Mouse (Mus musculus) NIH3T3 (cell line): ENCODE data around the gene Spock2.

ENCODE experiments used
- DNase-seq: peaks from one replicate; pipeline ENCODE4 v3.0.0-alpha.2; 2012; ENCODE audit warnings: low read depth

Spock2 gene

DNA sequence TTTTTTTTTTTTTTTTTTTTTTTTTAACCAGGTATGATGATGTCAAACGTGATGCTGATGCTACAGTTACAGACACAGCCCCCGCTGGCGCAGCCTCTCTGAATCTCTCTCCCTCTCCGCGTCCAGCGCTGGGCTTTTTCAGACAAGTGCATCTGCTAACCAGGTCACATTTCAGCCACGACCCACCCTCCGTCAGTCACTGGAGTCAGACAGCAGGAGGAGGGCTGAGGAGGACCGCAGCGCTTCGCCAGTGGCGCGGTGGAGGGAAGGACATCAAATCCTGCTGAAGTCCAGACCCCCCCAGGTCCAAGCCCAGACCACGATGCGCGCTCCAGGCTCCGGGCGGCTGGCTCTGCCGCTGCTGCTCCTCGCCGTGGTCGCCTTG lies at the start of gene Spock2:
TSS of gene Spock2 (plus strand) at position 74 of the 385 bp plus-strand sequence.
- no peak for DNase-seq

DNA sequence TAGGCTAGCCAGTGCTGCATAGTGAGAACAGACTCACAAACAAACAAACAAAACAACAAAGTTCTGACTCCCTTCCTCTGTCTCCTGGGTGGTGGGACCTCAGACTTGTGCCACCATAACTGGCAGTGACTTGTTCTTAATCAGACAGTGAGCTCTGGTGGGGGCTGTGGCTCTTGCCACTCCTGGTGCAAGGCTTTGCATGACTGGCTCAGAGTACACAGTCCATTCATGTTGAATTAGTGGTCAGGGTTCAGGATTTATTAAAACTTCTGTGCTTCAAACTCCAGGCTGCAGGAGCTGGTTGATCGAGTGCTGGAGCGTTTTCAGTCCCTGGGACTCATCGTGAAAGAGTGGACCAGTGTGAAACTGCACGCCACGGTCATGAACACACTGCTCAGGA lies 43.8 kb upstream of the Spock2 start:
- DNase-seq, result no peak

- DNase-seq, result no peak
Measured at GRCm38 (mm10) chr10:60062931-60063330, 43.1 kb upstream of the Spock2 start.

DNA sequence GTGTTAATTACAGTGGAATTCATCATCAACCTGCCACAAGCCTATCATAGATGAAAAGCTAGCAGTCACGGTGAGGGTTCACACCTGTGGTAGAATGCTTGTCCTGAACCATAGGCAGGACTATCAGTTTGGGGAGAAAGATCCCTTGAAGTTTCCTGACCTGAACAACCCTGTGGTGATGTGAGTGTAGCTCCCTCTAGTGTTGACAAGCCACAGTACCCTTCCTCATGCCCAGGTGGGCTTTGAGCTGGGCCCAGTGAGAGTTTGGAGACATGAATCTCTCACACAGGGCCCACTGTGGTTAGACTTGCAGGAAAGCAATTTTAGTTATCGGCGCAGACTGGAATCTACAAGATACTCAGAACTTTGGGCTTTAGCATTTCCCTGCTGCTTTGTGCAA lies 39.5 kb upstream of the Spock2 start:
- peak; percentile 65 for DNase-seq

DNA sequence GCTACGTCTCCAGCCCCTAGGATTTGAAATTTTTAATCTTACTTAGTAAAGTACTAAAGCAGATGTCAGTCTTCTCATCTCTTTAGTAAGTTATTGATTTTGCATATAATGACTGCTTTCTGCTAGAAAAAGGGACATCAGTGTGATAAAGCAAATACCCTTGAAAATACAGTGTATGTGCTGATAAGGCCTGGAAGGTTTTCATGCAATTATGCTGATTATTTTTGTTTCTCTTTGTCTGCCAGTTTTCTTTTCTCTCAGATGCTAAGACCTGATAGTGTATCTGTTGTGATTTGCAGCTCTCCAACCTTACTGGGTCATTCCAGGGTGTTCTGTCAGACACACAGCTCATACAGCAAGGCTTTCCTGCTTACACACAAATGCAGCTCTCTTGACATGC lies 30.9 kb upstream of the Spock2 start:
- DNase-seq, result no peak

GRCm38 (mm10) chr10:60077226-60077625 lies 28.8 kb upstream of the Spock2 start:
- DNase-seq, result no peak

DNA sequence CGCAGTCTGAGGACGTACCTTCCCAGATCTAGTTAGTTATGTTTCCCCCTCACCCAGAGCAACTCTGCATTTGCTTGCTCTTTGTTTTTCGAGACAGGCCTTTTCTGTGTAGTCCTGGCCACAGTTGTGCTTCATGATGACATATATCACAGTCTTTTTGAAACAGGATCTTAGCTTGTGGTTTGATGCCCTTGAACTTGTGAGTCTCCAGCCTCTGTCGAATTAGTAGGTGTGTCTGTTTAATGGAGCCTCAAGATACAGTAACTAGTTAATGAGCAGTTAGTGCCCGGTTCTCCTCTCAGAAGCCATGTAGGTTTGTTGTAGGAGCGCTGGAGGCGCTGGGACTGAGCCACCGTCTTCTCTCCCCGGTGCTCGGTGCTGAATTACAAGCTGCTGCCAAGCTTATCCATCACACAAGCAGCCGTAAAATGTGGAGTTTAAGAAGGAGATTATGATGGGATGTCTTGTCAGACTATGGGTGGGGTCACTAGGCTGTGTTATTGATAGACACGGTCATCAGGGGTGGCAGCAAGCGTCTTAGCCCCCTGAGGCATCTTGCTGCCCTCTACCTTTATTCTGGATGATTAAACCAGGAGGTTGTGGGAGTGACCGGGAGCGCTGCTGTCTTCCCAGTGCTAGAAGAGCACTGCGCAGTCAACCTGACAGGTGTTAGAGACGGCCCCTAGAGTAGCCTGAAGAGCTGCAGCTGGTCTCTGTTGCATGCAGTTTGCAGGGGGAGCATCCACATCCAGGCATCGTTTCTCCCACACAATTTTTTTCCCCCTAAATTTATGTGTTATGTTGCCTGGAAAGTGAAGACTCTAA lies 28.1 kb upstream of the Spock2 start:
- peak; percentile 21 for DNase-seq

GRCm38 (mm10) chr10:60078561-60078917 lies 27.5 kb upstream of the Spock2 start:
- DNase-seq, result peak; percentile 88

GRCm38 (mm10) chr10:60080171-60080570 lies 25.8 kb upstream of the Spock2 start:
- no peak for DNase-seq

DNA sequence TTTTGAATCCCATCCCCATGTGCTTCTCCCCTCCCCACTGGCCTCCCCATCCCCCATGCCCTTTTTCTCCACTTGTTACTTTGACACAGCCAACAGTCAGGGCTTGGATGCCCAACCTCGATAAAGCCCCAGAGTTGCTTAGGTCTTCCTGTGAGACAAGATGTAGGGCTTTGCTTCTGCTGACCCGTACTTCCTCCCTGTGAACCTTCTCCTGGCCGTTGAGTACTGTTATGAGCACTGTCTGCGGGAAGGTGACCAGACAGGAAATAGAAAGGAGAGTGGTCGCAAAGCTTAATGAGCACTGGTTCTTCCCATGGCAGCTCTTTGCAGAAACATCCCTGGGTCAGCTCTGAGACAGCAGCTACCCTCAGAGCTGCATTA lies 25.4 kb upstream of the Spock2 start:
- no peak for DNase-seq

- no peak for DNase-seq
Measured at GRCm38 (mm10) chr10:60080982-60081825, 24.8 kb upstream of the Spock2 start.

DNA sequence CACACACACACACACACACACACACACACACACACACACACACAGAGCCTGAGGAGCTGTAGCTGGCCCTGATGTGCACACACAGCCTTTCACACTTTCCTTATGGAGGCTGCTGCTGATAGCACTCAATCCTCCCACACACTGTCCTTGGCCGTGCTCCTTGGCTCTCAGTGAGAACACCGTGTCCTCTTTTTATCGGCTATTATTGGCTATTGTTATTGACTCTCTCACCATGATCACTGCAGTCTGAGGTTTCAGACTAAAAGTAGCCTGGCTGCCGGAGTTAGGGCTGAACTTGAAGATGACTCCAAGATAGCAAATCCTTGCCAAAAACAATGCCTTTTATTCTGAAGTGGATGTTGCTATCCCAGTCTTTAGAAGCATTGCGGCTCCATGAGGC lies 24.1 kb upstream of the Spock2 start:
- no peak for DNase-seq

DNA sequence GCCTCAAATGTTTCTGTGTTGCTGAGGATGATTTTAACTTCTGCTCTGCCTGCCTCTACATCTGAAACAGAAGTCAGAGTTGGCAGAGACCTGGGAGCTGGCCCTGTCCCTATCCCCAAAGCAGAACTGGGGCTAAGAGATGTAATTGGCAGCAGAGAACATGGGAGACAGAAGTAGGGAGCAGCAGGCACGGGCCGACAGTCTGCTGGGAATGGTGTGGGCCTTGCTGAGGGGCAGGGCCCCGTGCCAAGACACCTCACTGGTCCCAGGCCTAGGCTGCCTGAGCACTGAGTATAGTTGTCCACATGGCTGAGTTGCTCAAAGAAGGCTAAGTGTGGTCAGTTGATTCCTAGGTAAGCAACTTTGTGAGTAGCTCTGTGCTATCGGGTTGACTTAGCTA lies 22.0 kb upstream of the Spock2 start:
- DNase-seq, result peak; percentile 35

DNA sequence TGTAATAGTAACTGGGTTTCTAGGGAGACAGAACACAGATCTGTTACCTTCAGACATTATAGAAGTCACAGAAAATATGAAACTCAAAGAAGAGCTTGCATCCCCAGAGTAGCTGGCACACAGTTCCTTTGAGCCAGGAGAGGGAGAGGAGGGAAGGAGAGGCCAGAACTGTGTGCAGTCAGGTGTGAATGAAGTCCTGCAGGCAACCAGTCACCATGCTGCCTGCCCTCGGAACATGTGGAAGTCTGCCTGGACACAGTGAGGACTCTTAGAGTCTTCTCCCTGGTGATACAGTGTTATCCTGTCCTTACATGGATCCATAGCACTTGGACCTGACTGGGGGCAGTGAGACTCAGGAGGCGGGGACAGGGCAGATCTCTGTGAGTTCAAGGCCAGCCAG lies 13.7 kb upstream of the Spock2 start:
- no peak for DNase-seq

GRCm38 (mm10) chr10:60093751-60094150 lies 12.3 kb upstream of the Spock2 start:
- no peak for DNase-seq

DNA sequence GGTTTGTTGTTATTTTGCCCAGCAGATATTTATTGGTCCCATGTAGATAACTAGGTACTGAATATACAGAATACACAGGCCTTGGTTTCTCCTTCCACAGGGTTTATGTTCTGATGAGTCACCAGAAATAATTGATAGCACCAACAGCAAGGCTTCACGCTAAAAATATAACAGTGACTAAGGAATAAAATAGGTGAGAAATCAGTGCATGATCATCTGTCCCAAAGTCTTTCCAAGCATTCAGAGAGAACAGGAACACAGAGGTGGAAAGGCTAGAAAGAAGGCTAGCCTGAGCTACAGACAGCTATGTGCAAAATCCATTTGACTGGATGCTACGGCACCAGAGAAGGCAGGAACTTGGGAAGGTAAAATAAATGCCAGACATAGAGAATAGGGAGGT lies 10.5 kb upstream of the Spock2 start:
- DNase-seq, result peak; percentile 57

DNA sequence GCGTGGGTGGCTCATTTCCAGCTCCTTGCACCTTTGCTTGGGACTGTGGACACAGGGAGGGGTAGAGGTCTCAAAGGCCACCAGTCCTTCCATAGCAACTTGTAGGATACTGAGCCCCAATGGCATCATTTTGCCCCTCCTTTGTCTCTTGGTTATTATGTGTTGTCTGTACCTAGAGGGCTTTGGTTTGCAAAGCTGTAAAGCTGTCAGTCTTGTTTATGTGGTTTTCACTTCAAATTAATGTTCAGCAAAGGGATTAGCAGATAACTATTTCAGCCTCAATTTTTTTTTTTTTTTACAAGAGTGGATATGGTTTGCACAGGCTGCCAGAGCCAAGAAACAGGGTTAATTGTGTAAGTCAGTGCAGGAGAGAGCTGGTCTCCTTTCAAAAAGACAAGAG lies 9.7 kb upstream of the Spock2 start:
- DNase-seq, result peak; percentile 14

GRCm38 (mm10) chr10:60097146-60097545 lies 8.9 kb upstream of the Spock2 start:
- DNase-seq, result no peak

GRCm38 (mm10) chr10:60097774-60098173 lies 8.2 kb upstream of the Spock2 start:
- DNase-seq, result no peak

DNA sequence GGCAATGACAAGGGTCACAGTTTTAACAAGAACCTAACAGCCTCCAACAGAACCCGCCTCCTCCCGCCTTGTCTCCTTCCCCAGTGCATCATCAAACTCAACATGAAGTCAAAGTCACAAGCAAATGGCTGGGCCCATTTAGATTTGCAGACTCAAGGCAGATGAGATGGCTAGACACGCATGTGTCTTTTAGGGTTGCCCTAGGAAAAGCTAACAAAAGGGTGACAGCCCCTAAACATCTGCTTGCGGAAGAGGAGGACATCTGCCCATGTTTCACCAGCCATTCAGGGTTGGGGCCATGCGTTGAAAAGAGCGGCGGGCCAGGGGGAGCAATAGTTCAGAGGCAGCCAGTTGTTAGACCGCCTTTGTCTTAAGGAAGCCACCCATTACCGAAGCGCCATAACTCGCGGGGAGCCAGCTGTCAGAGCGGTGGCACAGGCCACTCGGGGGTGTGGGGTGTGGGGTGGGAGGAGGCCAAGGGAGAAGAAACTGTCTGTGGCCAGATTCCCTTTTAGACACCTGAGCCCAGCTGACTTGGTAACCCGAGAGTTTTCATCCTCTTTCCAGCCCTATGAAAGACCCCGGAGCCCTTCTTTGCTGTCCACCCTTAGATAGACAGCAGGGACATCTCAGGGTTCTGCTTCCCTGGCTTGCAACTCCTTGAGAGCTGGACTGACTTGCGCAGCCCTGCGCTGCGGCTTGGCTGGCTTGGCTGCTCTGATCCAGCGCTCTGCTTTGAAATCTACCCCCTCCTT lies 451 bp upstream of the Spock2 start:
- DNase-seq, result no peak

DNA sequence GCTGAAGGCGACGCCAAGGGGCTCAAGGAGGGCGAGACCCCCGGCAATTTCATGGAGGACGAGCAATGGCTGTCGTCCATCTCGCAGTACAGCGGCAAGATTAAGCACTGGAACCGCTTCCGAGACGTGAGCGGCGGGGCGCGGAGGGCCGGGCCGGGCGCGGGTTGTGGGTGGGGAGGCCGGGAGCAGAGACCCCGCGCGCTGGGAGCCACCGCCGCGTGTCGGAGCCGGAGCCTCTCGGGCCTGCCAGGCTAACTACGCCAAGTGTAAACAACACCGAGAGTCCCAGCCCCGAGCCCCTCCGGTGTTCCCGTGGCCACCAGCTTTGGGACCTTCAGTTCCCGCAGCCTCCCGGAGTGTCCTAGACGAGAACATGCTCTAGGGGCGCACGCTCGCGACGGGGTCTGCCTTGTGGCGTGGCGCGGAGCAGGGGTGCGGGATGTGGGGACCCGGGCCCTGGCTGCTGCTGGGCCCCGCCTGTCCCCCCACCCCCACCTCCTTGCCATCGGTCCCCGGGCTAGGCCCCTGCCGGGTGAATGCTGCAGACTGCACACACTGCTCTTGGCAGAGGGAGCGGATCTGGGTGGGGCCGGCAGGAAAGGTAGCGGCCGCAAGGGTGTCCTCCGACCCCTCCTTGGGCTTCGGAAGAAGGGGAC lies 640 bp downstream of the Spock2 start:
- no peak for DNase-seq

DNA sequence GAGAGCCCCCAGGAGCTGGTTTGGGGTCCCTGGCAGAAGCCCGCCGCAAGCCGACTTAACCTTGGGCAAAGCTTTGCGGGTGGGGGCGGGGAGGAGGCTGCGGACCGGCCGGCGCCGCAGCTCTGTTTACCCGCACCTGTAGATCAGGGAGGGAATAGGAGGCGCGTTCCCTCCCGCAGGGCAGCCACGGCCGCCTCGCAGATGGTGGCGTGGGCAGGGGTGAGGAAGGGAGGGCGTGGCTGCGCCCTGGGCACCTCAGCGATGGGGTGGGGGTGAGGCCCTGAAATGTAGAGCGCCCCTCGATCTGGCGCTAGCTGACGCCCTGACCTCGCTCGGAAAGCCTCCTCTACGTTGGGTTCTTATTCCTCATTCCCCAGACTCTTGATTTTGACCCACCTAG lies 1.4 kb downstream of the Spock2 start:
- no peak for DNase-seq
